Mouse (Mus musculus): ENCODE measurements at regions not wholly inside any gene's neighbourhood (a gene's known extent, or its start where the extent isn't known, plus 50 kb on each side); places are given as distances from the start of the nearest gene placed in this dataset.

DNA sequence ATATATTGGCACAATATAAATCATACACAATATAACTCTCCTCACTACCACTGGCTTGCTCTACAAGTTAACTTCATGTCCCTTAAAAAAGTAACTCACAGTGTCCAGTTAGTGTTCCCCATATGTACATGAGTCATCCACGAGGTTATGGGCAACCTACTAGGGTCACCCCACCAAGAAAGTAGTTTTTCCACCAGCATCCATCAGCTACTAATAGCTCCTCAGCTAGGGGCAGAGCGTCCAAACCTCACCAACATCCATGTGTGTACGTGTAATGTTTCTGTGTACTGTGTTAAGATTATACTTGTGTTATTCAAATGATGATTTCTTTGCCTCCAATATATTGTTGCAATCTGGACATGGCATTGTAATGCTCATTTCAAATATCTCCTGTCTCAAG, 264.7 kb upstream of the 9630041A04Rik start:
- TF ChIP-seq POLR2A (IDR thresholded peaks at IDR 0.05; ENCODE audit: control insufficient read depth, extremely low read depth, insufficient read depth, low read length, poor library complexity) = no peak
- no peak for TF ChIP-seq CTCF (IDR thresholded peaks at IDR 0.05; ENCODE audit: borderline replicate concordance, control insufficient read depth, extremely low read depth, insufficient read depth, low read length, poor library complexity)

Data from thymus, adult 2 months (tissue).